Mouse (Mus musculus) layer of hippocampus, postnatal 14 days (tissue): ENCODE results near the gene Cdkn2b. TPM values are rescaled to one million over a fixed set of nuclear protein-coding genes. Genes with fewer than 3 reads are reported as not detected.

Experiments used
- DNase-seq, 2 experiments: peaks; one replicate each; pipeline ENCODE4 v3.0.0; 2021 to 2022; ENCODE audit warnings: low spot score in 2 of 2, mixed read lengths in 1 of 2
- long read RNA-seq, 2 experiments: library from polyadenylated mRNA; stranded (forward); transcript quantifications; one replicate each; pipeline ENCODE4 v2.0.0; 2021
- total RNA-seq, 2 experiments: library from RNA; stranded (reverse); gene quantifications; 2 replicates each; pipeline ENCODE4 v1.2.3; 2021

Gene Cdkn2b
- total RNA-seq: 1 to 10 TPM; 2.1 to 3.1 TPM
- long read RNA-seq, experiment 1, partial matches to known transcripts: 0 of 3 reads
- long read RNA-seq, experiment 1, other reads (novel, unspliced or antisense): 0 of 3 reads
- long read RNA-seq, experiment 2, partial matches to known transcripts: 0 of 3 reads
- long read RNA-seq, experiment 2, other reads (novel, unspliced or antisense): 1 of 3 reads

GRCm38 (mm10) chr4:89310491-89311254, at the start of gene Cdkn2b:
Gene Cdkn2b (minus strand): TSS chr4:89311039.
- peak; percentile 60 to 75 for DNase-seq

DNA sequence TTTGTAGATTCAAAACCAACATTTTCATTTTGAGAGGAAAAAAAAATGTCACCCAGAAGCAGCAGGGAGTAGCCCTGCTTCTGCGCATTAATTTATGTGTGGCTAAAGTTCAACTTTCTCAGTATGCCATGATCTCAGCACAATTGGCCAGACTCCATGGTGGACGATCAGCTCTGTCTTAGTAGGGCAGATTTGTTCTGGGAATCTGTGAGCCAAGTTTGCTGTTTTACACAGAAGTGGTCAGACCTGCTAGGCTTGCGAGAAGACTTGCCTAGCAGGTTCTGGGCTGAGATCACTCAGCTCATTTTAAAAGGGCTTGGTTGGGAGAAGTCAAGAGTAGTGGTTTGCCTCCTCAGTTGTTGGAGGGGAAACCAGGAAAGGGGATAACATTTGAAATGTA, 49.5 kb upstream of the Cdkn2b start:
- no peak for DNase-seq

GRCm38 (mm10) chr4:89359506-89359905, 48.7 kb upstream of the Cdkn2b start:
- no peak for DNase-seq

DNA sequence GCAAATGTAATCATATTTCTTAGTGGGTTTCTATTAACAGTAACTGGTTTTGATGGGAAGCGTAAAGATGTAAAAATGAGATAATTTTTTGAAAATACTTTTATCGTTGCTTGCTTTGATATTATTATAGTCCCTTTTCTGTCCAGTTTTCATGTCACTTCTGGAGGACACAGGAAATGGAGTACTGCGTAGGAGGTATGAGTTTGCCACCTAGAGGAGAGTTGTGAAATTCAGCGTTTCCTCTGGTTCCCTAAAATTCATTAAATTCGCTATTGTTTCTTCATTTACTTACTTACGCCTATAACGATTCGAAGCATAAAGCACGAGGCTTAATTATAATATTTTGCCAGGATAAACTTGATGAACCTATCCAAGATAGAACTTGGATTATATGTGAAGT, 43.1 kb upstream of the Cdkn2b start:
- no peak for DNase-seq

DNA sequence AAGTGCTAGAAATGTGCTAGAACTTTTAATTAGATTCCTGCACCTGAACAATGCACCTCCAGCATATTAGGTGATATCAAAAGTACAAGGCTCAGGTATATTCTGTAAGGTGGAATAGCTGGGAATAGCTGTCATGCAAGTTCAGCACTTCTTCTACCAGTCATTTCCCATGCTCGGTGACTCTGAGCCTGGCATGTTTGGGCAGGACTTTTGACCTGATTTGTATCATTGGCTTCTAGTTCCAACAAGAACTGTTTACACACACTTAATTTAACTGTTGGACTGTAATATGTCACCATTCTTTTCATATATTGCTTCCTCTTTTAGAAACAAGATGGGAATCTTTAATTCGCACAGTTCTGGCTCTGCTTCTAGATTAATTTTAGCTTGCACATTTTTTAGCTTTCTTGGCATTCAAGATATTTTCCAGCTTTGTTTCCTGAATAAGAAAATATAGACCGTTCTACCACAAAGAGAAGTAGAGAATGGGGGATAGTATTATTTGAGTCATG, 42.3 kb upstream of the Cdkn2b start:
- DNase-seq: no peak

DNA sequence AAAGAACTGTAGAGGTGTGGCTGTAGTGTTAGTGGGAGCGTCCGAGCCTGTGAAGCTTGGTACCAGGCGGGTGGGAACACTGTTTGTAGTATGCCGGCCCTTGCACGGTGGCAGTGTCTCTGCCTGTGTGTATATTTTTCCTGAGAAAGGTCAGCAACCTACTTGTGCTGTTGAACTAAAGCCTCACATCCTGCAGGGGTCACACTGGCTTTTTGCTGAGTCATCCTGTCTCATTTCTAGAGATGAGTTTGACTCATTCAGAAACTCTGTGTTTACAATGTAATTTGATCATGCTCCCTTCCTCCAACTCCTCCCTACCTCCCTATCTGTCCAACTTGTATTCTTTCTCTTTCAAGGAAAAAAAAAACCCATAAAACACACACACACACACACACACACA, 40.6 kb upstream of the Cdkn2b start:
- DNase-seq: no peak

DNA sequence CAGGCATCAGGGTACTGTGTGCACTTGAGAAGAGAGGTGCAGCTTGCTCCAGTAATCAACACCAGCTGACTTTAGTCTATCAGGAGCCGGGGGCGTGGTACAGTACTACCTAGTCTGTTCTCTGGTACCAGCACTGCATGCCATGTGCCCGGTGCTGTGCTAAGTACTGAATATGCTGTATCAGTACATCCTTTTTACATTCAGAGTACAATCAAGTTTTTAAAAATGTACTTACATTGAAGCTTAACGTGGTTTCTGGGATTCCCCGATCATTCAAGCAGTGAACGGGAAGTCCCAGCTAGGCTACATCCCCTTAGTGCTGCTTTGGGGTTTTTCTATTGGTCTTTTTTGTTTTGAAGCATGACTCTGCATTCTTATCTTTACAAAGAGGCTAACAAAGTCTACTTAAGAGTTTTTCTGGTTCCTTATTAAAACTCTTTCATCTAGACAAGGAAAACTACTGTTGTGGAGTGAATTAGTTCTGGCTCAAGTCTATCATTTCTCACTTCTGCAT, 40.2 kb upstream of the Cdkn2b start:
- DNase-seq: no peak

DNA sequence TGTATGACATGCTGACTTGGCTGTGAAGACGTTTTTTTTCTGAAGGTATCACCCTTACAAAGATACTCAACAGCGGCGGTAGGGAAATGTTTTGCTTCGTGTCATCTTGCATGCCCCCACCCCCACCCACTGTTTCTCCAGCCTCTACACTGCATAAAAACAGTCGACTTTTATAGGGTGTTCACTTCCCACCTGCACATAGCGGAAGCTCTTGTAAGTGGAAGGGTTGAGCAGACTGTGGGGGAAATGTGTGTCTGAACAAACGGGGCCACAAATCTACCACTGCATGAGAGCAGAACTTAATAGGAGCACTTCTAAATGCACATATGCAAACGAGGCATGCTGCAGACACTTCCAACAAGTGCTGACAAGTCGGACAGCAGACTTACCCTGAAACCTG, 39.6 kb upstream of the Cdkn2b start:
- DNase-seq: no peak

- no peak for DNase-seq
These were observed 38.0 kb upstream of the Cdkn2b start for GRCm38 (mm10) chr4:89348842-89349241.

DNA sequence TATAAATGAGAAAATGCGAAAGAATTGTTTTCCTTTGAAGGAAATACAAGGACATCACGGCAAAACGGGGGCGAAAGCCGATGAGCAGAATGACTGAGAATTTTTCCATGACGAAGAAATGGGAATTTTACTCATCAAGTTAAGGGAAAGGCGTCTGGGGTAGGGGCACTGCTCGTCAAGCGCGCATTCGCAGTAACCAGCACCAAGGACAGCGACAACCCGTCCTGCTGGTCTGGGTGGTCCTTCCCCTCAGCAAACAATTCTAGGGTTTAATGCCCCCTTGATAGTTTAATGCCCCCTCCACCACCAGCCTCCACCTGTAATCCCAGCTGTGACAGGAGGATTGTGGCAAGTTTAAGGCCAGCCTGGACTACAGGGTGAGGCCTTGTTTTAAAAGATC, 2.6 kb upstream of the Cdkn2b start:
- no peak for DNase-seq

- no peak for DNase-seq
These were observed 843 bp downstream of the Cdkn2b start for GRCm38 (mm10) chr4:89309996-89310395.

DNA sequence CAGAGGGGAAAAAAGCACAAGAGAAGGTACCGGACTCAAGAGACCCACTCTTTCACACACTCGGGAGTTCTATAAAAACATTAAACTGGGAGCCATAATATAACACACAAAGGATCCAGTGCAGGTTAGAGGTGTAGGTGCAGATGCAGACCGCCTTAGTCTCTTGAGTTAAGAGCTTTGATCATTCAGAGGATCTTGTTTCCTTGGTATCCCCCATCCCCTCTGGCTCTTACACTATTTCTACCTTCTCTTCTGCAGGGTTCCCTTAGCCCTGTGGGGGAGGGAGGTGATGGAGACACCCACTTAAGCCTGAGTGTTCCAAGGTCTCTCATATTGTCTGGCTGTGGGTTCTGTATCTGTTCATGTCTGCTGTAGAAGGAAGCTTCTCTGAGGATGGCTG, 2.8 kb downstream of the Cdkn2b start:
- DNase-seq: no peak

DNA sequence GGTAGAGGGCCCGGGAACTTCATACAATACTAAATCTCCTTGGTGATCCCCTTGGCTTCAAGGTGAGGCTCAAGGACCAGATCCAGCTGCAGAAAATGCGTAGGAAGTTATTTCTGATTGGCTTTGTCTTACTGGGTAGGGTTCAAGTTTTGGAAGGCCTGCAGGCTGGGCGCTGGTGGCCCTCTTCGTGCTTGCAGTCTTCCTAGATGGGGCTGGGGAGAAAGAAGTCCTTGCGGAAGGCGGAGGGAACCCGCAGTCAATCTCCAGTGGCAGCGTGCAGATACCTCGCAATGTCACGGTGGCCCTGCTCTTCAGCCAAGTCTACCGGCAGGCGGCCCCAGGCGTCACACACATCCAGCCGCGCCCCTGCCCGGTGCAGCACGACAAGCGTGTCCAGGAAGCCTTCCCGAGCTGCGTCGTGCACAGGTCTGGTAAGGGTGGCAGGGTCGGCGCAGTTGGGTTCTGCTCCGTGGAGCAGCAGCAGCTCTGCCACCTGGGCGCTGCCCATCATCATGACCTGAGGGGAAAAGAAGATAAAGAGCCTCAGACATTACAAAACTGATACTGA, 4.0 kb downstream of the Cdkn2b start:
- DNase-seq: no peak

GRCm38 (mm10) chr4:89305691-89306090, 5.1 kb downstream of the Cdkn2b start:
- DNase-seq: no peak

DNA sequence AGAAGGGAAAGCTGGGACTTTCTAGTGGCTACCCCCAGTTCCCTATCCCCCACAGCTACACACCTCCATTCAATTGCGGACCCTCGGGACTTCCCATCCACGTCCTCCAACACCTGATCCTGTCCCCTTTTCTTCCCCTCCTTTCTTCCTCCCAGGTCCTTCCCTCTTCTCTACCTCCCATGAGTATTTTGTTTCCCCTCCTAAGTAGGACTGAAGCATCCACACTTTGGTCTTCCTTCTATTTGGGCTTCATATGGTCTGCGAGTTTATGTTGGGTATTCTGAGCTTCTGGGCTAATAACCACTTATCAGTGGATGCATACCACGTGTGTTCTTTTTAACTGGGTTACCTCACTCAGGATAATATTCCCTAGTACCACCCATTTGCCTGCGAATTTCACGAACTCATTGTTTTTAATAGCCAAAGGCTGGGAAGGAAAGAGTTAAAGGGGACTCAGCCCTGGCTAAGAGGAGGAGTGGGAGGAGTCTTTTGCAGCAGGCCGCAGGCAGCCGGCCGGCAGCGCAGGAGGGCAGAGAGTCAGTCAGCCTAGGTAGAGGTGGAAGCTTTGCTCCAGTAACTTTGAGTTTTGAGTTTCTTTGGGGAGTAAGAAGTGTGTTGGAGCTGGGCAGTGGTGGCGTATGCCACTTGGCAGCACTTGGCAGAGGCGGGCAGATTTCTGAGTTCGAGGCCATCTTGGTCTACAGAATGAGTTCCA, 7.4 kb downstream of the Cdkn2b start:
- DNase-seq: no peak

DNA sequence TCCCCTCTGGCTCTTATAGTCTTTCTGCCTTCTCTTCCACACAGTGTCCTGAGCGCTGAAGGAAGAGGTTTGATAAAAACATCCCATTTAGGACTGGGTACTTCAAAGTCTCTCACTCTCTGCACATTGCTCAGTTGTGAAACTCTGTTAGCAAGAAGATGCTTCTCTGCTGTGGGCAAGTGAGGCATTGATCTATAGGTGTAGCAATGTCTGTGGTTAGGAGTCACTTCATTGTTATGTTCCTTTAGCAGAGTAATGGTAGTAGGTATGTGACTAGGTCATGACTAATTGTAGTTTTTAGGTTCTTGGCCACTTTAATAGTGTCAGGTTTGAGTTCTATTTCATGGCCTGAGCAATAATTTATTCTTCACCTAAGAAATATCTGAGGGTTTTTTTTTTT, 8.7 kb downstream of the Cdkn2b start:
- DNase-seq: no peak

DNA sequence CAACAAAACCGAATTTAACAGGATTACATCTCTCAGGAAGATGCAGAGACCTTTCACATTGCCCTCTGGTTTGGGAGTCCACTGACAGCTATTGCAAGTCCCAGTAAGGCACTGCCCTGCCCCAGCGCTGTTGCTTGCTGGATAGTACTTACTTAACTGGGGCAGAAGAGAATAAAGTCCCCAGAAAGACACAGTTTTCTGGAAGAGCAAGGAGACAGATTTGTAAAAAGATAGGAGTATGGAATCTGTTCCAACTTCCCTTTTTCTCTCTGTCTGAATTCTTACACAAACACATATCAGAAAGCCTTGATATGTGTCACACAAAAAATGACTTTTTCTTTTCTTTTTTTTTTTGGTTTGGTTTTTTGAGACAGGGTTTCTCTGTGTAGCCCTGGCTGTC, 11.1 kb downstream of the Cdkn2b start:
- no peak for DNase-seq

GRCm38 (mm10) chr4:89295441-89296220, 15.2 kb downstream of the Cdkn2b start:
- DNase-seq: no peak

DNA sequence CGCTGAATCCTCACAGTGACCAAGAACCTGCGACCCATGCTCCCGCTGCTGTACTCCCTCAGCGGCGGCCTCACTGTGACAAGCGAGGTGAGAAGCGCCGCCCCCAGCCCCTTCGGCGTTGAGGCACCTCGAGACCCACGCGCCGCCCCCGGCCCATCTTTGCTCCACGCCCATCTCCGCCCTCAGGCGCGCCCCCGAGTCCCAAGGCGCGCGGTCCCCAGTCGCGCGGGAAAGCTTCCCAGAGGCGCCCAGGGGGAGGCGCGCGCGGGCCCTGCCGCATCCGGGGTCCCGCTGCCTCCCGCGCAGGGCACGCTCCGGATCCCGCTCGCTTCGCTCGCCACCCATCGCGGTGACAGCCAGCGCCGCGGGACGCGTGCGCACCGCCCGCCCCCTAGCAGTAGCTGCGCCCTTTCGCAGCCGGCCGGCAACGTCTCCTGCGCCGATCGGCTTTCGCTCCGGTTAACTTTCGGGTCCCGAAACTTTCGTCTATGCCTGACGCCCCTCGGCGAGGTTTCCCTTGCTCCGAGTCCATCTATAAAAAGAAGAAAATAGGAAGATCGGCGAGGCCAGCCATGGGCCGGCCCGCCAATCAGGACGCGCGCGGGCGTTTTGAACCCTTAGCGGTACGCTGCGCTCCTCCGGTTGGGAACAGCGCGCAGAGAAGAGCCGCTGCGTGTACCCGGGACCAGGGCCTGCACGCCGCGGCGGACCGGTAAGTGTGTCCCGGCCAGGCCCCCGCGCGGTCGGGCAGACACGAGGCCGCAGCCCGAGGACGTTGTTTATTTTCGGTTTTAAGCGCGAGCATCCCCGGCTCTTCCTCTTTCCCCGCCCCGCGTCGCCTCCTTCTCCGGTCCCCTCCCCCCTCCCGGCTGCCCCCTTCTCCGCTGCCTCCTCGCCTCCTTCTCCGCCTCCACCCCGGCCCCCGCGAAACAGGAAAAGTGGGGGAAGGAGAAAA, 16.1 kb downstream of the Cdkn2b start, which contains the start of gene Cdkn2a:
Gene Cdkn2a, minus strand, starts transcription at position 168 of the 955 bp plus-strand sequence.
- peak; percentile 30 to 60 for DNase-seq

GRCm38 (mm10) chr4:89294091-89294485, 16.8 kb downstream of the Cdkn2b start:
- DNase-seq: no peak
